Mouse (Mus musculus) midbrain, embryonic 10.5 days (tissue): ENCODE results near the gene Susd3. TPM values are rescaled to one million over a fixed set of nuclear protein-coding genes. Genes with fewer than 3 reads are reported as not detected.

Experiments
- DNase-seq: peaks from one replicate; pipeline ENCODE4 v3.0.0-alpha.2; 2017; ENCODE audit warnings: low spot score
- H3K27ac ChIP-seq: fragments of 300-500 bp; sonication (generic); replicated peaks from 2 replicates; pipeline ENCODE4 v1.5.1; 2016; ENCODE audit warnings: mild to moderate bottlenecking
- H3K27me3 ChIP-seq: fragments of 300-500 bp; sonication (generic); 2 replicates; pipeline ENCODE4 v1.6.1; 2016; ENCODE audit warnings: low read depth, mild to moderate bottlenecking; ENCODE audit not compliant: poor library complexity, severe bottlenecking
- H3K36me3 ChIP-seq: fragments of 300-500 bp; sonication (generic); 2 replicates; pipeline ENCODE4 v1.6.1; 2016; ENCODE audit warnings: mild to moderate bottlenecking, moderate library complexity
- H3K4me1 ChIP-seq: fragments of 300-500 bp; sonication (generic); 2 replicates; pipeline ENCODE4 v1.6.1; 2016
- H3K4me3 ChIP-seq: fragments of 300-500 bp; sonication (generic); 2 replicates; pipeline ENCODE4 v1.5.1; 2016; ENCODE audit warnings: mild to moderate bottlenecking, moderate library complexity
- H3K9me3 ChIP-seq: fragments of 300-500 bp; sonication (generic); replicated peaks from 2 replicates; pipeline ENCODE4 v1.6.1; 2016; ENCODE audit warnings: mild to moderate bottlenecking
- WGBS: fragments of 180-500 bp; shearing (Covaris S2); methylation state at CpG from one replicate; pipeline ENCODE4 v1.1.7; 2016; 5-methylcytosine and 5-hydroxymethylcytosine counted together
- polyA plus RNA-seq: library from polyadenylated mRNA; unstranded; fragments of >200 nt; fragmentation: Nextera tagmentation; extraction: Ambion mirVana; gene quantifications from 2 replicates; pipeline ENCODE4 v1.2.1, GENCODE M21; 2016

The Susd3 gene
- polyA plus RNA-seq, 1 experiment from 2014 or later = 1.0 TPM

DNA sequence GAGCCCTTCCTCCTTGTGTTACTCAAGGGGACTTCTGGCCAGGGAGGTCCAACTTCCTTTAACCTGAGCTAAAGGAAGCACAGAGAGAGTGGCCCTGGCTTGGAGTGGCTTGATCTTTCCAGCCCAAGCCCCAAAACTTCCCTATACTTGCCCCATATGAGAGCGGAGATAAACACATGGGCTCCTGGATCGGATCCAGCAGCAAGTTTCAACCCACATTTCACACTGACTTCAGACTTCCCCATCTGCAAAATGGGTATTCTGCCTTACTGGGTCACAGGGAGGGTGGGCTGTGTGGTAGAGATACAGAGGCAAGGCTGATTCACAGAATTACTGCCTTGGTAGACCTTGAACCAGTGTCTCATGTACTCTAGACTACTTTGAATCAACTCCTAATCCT, 5.0 kb downstream of the Susd3 start:
- 99% methylated on average over 2 of the region's 2 CpGs for WGBS
- H3K27me3 ChIP-seq = peaks cover 47% of the 10 kb centered on the region

DNA sequence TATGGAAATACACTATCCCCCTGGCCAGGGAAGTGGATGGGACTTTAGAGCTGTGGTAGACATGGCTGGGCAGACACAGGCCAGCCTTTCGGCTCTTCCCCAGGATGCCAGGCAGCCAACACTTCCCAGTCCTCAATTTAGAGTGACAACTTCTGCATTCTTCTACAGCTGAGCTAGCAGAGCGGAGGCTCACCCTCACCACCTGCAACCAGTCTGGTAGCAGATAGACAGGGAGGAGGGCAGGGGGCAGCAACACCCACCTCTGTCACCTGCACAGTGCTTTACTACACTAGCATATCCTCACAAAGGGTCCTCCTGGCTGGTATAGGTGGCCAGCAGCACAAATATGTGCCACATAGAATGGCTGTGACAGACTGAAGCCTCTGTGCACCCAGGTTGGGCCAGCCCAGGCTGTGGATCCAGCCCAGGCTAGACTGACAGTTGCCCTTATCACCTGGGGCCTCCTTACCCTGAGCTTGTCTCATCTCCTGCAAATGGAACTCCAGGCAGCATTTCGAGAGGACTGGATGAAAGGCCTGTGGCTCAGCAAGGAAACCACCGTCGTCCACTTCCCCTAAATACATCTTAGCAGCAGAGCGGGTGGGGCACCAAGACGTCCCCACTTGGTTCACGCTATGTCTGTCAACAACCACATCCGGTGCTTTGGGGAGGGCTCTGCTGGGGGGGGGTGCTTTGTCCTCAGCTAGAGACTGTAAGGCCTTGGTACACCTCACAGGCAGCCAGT, 6.0 kb downstream of the Susd3 start:
- no peaks in the 10 kb centered on the region for H3K9me3 ChIP-seq
- no peak overlapping the region for H3K27ac ChIP-seq
- H3K27me3 ChIP-seq = peaks cover 37% of the 10 kb centered on the region
- no peak overlapping the region for H3K4me3 ChIP-seq
- peaks cover 18% of the 10 kb centered on the region for H3K4me1 ChIP-seq
- no peaks in the 10 kb centered on the region for H3K36me3 ChIP-seq
- DNase-seq = no peak
- 76% methylated on average over 9 of the region's 9 CpGs for WGBS

More for the DNA sequence above, 5.0 kb downstream of the Susd3 start:
- Histone ChIP-seq H3K27ac (no peak overlapping the region), H3K4me1 (peaks cover 28% of the 10 kb centered on the region), H3K4me3 (no peak overlapping the region), H3K9me3 (no peaks in the 10 kb centered on the region), H3K36me3 (no peaks in the 10 kb centered on the region)
- DNase-seq = no peak

- Histone ChIP-seq H3K9me3 (no peaks in the 10 kb centered on the region), H3K36me3 (no peaks in the 10 kb centered on the region), H3K4me3 (no peak overlapping the region), H3K27ac (no peak overlapping the region), H3K27me3 (0 out of 2 replicates have a peak, but pooled peaks cover 2% of the 10 kb centered on the region), H3K4me1 (no peaks in the 10 kb centered on the region; the same call in 1 of the 2 replicates)
- no peak for DNase-seq
- WGBS = 91% methylated on average over 8 of the region's 8 CpGs
Observed at GRCm38 (mm10) chr13:49238737-49239136, 9.8 kb downstream of the Susd3 start.

DNA sequence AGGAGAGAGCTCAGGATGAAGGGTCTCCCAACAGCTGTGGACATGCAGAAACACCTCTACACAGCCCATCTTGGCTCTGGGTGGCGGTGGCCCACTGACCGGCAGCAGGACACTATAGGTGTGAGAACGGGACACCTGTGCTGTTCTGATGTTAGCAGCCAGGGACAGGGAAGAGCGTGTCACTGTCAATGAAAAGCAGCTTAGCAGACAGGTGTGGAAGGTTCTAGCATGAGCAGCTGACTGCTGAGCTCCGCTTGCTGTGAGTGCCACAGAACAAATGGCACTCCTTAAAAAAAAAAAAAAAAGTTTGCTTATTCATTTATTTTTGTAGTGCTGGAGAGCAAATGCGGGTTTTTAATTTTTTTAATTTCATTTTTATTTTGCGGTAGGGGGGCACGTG, 10.9 kb downstream of the Susd3 start:
- no peak overlapping the region for H3K4me3 ChIP-seq
- H3K9me3 ChIP-seq = no peaks in the 10 kb centered on the region
- no peak overlapping the region for H3K27ac ChIP-seq
- H3K36me3 ChIP-seq = no peaks in the 10 kb centered on the region
- no peak for DNase-seq
- H3K27me3 ChIP-seq = no peaks in the 10 kb centered on the region
- WGBS = 90% methylated on average over 8 of the region's 8 CpGs
- H3K4me1 ChIP-seq = no peaks in the 10 kb centered on the region; the same call in 1 of the 2 replicates

- H3K27ac ChIP-seq = no peak overlapping the region
- H3K4me1 ChIP-seq = no peaks in the 10 kb centered on the region
- H3K36me3 ChIP-seq = no peaks in the 10 kb centered on the region
- no peaks in the 10 kb centered on the region for H3K9me3 ChIP-seq
- WGBS = 89% methylated on average over 4 of the region's 4 CpGs
- no peak overlapping the region for H3K4me3 ChIP-seq
- no peaks in the 10 kb centered on the region for H3K27me3 ChIP-seq
- no peak for DNase-seq
Observed at GRCm38 (mm10) chr13:49234711-49235110, 13.8 kb downstream of the Susd3 start.

DNA sequence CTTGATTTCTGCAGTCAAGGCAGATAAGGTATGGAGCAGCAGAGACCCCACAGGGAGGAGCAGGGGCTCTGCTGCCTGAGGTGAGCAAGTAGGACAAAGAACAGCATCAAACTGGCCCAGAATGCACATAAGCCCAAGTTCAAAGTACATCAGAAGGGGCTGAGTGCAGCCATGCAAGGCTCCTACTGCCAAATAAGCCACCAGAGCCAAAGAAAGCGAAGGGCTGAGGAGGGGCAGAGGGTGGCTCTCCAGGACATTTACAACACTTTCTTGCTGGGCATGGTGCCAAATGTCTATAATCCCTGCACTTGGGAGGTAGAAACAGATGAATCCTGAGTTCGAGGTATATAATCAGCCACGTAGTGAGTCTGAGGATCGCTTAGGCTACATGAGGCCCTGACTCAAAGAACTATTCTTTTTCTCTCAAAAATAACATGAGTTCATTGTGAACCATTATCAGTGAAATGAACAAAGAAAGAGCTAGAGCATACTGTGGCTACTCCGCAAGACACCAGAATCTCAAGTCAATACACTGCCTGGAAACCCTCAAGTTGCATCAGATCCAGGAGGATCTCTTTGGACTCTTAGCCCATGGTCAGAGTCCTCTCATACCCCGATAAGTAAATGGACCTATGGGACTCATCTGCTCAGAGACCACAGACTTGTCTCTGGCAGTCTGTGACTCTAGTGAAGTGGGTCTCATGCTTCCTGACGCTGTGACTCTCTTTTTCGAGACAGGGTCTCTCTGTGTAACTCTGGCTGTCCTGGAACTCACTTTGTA, 14.5 kb downstream of the Susd3 start:
- DNase-seq = no peak
- no peaks in the 10 kb centered on the region for H3K9me3 ChIP-seq
- 94% methylated on average over 8 of the region's 8 CpGs for WGBS
- no peaks in the 10 kb centered on the region for H3K4me1 ChIP-seq
- no peaks in the 10 kb centered on the region for H3K27me3 ChIP-seq
- H3K36me3 ChIP-seq = no peaks in the 10 kb centered on the region
- no peak overlapping the region for H3K4me3 ChIP-seq
- no peak overlapping the region for H3K27ac ChIP-seq

DNA sequence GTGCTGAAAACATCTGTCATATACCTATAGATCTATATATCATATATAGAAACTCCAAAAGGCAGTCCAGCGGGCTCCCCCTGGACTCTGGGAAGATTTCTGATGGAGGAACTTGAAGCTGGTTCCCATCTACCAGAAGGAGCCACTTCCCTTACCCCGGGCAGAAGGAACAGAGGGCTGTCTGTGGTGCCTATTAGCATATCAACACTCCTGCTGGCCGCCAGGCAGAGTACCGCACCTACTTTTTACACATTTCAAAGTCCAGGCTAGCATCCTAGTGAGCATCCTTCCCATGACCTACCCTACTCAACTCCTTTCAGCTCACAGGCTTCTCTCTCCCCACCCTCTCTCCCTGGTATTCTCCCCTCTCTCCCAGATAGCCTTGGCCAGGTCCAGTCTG, 22.9 kb downstream of the Susd3 start:
- WGBS = 27% methylated on average over 4 of the region's 4 CpGs
- H3K27me3 ChIP-seq = peaks cover 35% of the 10 kb centered on the region
- no peaks in the 10 kb centered on the region for H3K36me3 ChIP-seq
- H3K4me1 ChIP-seq = 0 out of 2 replicates have a peak, but pooled peaks cover 3% of the 10 kb centered on the region
- H3K27ac ChIP-seq = no peak overlapping the region
- DNase-seq = no peak
- no peak overlapping the region for H3K4me3 ChIP-seq
- 0 out of 2 replicates have a peak, but pooled peaks cover 5% of the 10 kb centered on the region for H3K9me3 ChIP-seq

GRCm38 (mm10) chr13:49225159-49225558, 23.3 kb downstream of the Susd3 start:
- H3K4me3 ChIP-seq = no peak overlapping the region
- WGBS = 67% methylated on average over 3 of the region's 3 CpGs
- peaks cover 37% of the 10 kb centered on the region for H3K27me3 ChIP-seq
- 0 out of 2 replicates have a peak, but pooled peaks cover 3% of the 10 kb centered on the region for H3K4me1 ChIP-seq
- no peak for DNase-seq
- no peak overlapping the region for H3K27ac ChIP-seq
- 0 out of 2 replicates have a peak, but pooled peaks cover 5% of the 10 kb centered on the region for H3K9me3 ChIP-seq
- no peaks in the 10 kb centered on the region for H3K36me3 ChIP-seq

DNA sequence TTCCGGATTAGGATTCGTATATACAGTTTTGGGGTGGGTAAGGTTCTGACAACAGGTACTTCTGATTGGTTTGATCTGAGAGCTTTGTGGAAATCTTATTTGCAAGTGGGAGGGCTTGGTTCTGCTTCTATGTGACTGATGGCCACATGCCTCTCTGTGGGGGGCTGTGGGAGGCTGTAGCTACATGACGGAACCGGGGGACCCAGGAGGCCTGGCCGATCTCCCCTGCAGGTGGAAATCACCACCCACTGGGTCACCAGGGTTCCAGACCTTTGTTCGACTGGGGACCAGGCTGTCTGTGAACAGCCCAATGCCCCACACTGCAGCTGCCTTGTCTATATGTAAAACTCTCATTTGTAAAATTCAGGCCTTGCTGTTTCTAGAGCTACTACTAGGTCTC, 23.8 kb downstream of the Susd3 start:
- no peak for DNase-seq
- Histone ChIP-seq H3K27me3 (peaks cover 42% of the 10 kb centered on the region), H3K4me1 (0 out of 2 replicates have a peak, but pooled peaks cover 3% of the 10 kb centered on the region), H3K9me3 (0 out of 2 replicates have a peak, but pooled peaks cover 5% of the 10 kb centered on the region), H3K4me3 (no peak overlapping the region), H3K27ac (no peak overlapping the region), H3K36me3 (no peaks in the 10 kb centered on the region)
- WGBS = 23% methylated on average over 6 of the region's 6 CpGs

DNA sequence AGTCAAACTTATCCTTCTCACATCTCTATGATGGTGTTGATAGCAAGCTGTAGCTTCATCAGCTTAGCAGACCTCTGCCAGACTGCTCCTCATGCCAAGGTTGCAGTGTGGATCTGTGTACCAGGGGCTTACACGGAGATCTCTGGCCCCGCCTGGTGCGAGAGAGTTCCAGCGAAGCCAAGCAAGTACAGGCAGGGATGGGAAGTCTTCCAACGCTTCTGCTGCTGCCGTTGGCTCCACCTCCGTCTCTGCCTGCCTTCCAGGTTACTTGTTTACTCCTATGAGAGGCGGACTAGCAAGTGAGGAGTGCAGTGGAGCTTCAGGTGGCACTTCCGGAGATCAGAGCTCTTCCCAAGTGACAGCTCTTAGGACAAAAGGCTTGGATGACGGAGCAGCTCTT, 24.2 kb downstream of the Susd3 start:
- Histone ChIP-seq H3K36me3 (no peaks in the 10 kb centered on the region), H3K4me3 (no peak overlapping the region), H3K4me1 (0 out of 2 replicates have a peak, but pooled peaks cover 3% of the 10 kb centered on the region), H3K9me3 (0 out of 2 replicates have a peak, but pooled peaks cover 5% of the 10 kb centered on the region), H3K27me3 (peaks cover 46% of the 10 kb centered on the region), H3K27ac (no peak overlapping the region)
- WGBS = 14% methylated on average over 10 of the region's 10 CpGs
- DNase-seq = no peak

GRCm38 (mm10) chr13:49220912-49221311, 27.6 kb downstream of the Susd3 start:
- Histone ChIP-seq H3K4me1 (peaks cover 30% of the 10 kb centered on the region), H3K36me3 (no peaks in the 10 kb centered on the region), H3K9me3 (0 out of 2 replicates have a peak, but pooled peaks cover 5% of the 10 kb centered on the region), H3K27me3 (peaks cover 67% of the 10 kb centered on the region), H3K4me3 (no peak overlapping the region), H3K27ac (no peak overlapping the region)
- WGBS = 23% methylated on average over 5 of the region's 5 CpGs
- no peak for DNase-seq

GRCm38 (mm10) chr13:49219367-49219766, 29.1 kb downstream of the Susd3 start:
- H3K4me3 ChIP-seq = no peak overlapping the region
- H3K27me3 ChIP-seq = peaks cover 64% of the 10 kb centered on the region
- DNase-seq = no peak
- H3K36me3 ChIP-seq = no peaks in the 10 kb centered on the region
- peaks cover 41% of the 10 kb centered on the region for H3K4me1 ChIP-seq
- H3K27ac ChIP-seq = no peak overlapping the region
- WGBS = 79% methylated on average over 4 of the region's 4 CpGs
- H3K9me3 ChIP-seq = 0 out of 2 replicates have a peak, but pooled peaks cover 5% of the 10 kb centered on the region

GRCm38 (mm10) chr13:49218651-49219050, 29.9 kb downstream of the Susd3 start:
- 31% methylated on average over 3 of the region's 3 CpGs for WGBS
- no peak for DNase-seq
- Histone ChIP-seq H3K27me3 (peaks cover 64% of the 10 kb centered on the region), H3K27ac (no peak overlapping the region), H3K9me3 (0 out of 2 replicates have a peak, but pooled peaks cover 5% of the 10 kb centered on the region), H3K36me3 (no peaks in the 10 kb centered on the region), H3K4me3 (no peak overlapping the region), H3K4me1 (peaks cover 44% of the 10 kb centered on the region)
